Mouse (Mus musculus): ENCODE measurements around the gene Slc12a8. TPM values are rescaled to one million over a fixed set of nuclear protein-coding genes. Genes with fewer than 3 reads are reported as not detected.

Slc12a8 gene
- polyA plus RNA-seq, 1 experiment from 2014 or later, result 0.14 TPM

DNA sequence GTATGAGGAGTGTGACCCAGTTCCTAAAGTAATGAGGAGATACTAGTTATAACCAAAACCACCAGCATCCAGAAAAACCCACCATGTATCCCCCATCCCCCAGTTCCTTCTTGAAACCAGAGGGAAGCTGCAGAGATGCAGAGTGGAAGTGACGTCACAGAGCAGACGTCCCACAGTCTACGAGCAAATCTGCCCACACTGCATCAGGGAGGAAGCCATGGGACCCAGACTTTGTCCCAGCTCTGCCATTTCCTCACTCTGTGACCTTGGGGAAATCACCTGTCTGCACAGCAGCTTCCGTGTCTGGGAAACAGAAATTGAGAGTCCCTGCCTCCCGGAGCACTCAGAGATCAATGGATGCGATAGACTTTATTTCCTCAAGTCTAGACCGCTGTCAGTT, 56.6 kb downstream of the Slc12a8 start:
- Histone ChIP-seq H3K27ac (ENCODE audit: low read length) (no peak overlapping the region), H3K36me3 (ENCODE audit: control insufficient read depth, insufficient read depth) (no peaks in the 10 kb centered on the region), H3K27me3 (ENCODE audit: control insufficient read depth, insufficient read depth, low read depth, low read length) (no peaks in the 10 kb centered on the region), H3K9me3 (replicated peaks; ENCODE audit: control insufficient read depth, low read length) (no peaks in the 10 kb centered on the region), H3K4me1 (ENCODE audit: control insufficient read depth, low read depth, low read length) (no peaks in the 10 kb centered on the region), H3K9ac (ENCODE audit: low read depth, low read length) (no peak overlapping the region), H3K4me3 (ENCODE audit: low read depth, low read length) (no peak overlapping the region), H3K4me2 (ENCODE audit: low read depth, low read length) (no peak overlapping the region)
- 31% methylated on average over 7 of the region's 7 CpGs for WGBS (ENCODE audit: insufficient replicate concordance)
- no peak for ATAC-seq (ENCODE audit: low read depth)

DNA sequence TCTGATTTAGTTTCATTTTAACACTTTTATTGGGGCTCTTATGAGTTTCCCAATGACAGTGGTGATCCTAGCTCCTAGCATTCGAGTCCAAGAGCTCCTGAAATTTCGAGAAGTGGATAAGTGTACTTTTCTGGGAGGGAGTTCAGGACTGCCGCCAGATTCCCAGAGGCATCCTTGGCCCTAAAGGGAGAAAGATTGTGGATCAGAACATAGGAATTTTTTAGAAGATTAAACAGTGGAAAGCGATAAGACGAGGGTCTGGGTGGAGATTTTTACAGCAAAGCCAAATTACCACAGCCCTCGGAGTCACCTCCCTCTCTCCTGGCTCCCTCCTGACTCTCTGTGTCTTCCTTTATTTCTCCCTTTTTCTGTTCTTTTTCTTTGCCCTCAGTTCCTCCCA, 58.6 kb downstream of the Slc12a8 start:
- H3K36me3 ChIP-seq (ENCODE audit: control insufficient read depth, insufficient read depth), result no peaks in the 10 kb centered on the region
- H3K9me3 ChIP-seq (replicated peaks; ENCODE audit: control insufficient read depth, low read length), result no peaks in the 10 kb centered on the region
- H3K4me1 ChIP-seq (ENCODE audit: control insufficient read depth, low read depth, low read length), result no peaks in the 10 kb centered on the region
- H3K9ac ChIP-seq (ENCODE audit: low read depth, low read length), result no peak overlapping the region
- 58% methylated on average over 6 of the region's 6 CpGs for WGBS (ENCODE audit: insufficient replicate concordance)
- no peak overlapping the region for H3K4me2 ChIP-seq (ENCODE audit: low read depth, low read length)
- H3K27ac ChIP-seq (ENCODE audit: low read length), result no peak overlapping the region
- no peak for ATAC-seq (ENCODE audit: low read depth)
- no peaks in the 10 kb centered on the region for H3K27me3 ChIP-seq (ENCODE audit: control insufficient read depth, insufficient read depth, low read depth, low read length)
- H3K4me3 ChIP-seq (ENCODE audit: low read depth, low read length), result no peak overlapping the region

DNA sequence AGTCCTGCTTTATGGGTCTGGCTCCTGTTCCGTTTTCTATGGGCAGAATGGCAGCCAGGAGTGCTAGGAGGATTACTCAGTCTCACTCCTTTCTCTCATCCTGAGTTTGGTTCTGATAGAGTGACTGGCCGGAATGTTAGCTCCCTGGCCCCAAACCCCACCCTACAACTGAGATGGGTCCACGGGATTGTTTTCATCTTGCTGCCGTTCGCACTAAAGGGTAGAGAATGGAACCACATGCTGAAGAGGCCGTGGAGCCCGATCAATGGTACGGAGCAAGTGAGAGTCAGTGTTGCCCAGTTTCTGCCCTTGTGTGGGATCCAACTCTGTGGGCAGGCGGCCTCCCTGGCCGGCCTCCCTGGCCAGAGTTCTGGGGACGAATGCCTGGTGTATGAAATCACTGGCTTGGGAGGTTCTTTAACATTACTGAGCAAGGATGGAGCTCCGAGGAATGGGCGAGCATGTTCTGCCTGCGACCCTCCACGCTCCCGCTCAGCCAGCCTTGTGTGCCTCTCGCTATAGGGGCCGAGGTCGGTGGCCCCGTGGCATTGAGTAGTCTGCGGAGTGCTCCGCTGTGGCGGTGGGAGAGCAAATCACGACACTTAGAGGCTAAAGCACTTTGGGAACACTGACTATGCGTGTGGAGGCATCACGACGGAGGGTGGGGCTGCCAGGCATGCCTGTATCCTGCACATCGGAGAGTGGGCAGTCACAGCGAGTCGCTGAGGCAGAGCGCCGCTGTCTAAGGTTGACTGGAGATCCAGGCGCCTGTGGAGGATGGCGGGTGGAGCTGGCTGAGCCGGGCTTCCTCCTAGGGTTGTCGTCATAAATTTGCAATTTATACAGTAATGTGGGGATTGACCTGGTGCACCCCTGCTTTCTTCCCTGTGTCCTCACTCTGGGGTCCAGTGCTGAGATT, 59.4 kb downstream of the Slc12a8 start:
- 68% methylated on average over 36 of the region's 36 CpGs for WGBS (ENCODE audit: insufficient replicate concordance)
- H3K9ac ChIP-seq (ENCODE audit: low read depth, low read length), result no peak overlapping the region

DNA sequence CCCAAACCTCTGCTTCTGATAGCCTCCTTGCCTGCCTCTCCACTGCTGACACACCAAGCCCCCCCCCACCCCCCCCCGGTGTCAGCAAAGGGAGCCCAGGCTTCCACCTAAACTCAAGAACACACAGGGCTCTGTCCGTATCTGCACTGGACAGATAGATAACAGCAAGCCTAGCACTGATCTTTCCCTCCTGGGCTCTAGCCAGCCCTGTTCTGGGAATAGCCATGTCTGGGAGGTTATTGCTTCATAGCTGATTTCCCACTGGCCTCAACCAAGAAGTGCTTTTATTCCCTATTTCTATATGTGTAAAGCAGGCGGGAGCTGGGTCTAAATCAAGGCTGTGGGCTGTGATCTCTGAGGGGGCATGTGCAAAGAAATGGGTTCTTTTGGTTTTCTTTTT, 61.3 kb downstream of the Slc12a8 start:
- Histone ChIP-seq H3K4me2 (ENCODE audit: low read depth, low read length) (no peak overlapping the region), H3K27me3 (ENCODE audit: control insufficient read depth, insufficient read depth, low read depth, low read length) (peaks cover under 1% of the 10 kb centered on the region; the same call in 1 of the 2 replicates), H3K27ac (ENCODE audit: low read length) (no peak overlapping the region), H3K4me1 (ENCODE audit: control insufficient read depth, low read depth, low read length) (no peaks in the 10 kb centered on the region), H3K36me3 (ENCODE audit: control insufficient read depth, insufficient read depth) (no peaks in the 10 kb centered on the region), H3K4me3 (ENCODE audit: low read depth, low read length) (no peak overlapping the region), H3K9ac (ENCODE audit: low read depth, low read length) (no peak overlapping the region), H3K9me3 (replicated peaks; ENCODE audit: control insufficient read depth, low read length) (no peaks in the 10 kb centered on the region)
- 55% methylated on average over 3 of the region's 3 CpGs for WGBS (ENCODE audit: insufficient replicate concordance)
- ATAC-seq (ENCODE audit: low read depth), result no peak

More for the DNA sequence above, 59.4 kb downstream of the Slc12a8 start:
- H3K36me3 ChIP-seq (ENCODE audit: control insufficient read depth, insufficient read depth), result no peaks in the 10 kb centered on the region
- no peak overlapping the region for H3K4me2 ChIP-seq (ENCODE audit: low read depth, low read length)
- H3K4me1 ChIP-seq (ENCODE audit: control insufficient read depth, low read depth, low read length), result no peaks in the 10 kb centered on the region
- H3K27ac ChIP-seq (ENCODE audit: low read length), result no peak overlapping the region
- H3K9me3 ChIP-seq (replicated peaks; ENCODE audit: control insufficient read depth, low read length), result no peaks in the 10 kb centered on the region
- ATAC-seq (ENCODE audit: low read depth), result no peak
- no peaks in the 10 kb centered on the region for H3K27me3 ChIP-seq (ENCODE audit: control insufficient read depth, insufficient read depth, low read depth, low read length)
- no peak overlapping the region for H3K4me3 ChIP-seq (ENCODE audit: low read depth, low read length)

DNA sequence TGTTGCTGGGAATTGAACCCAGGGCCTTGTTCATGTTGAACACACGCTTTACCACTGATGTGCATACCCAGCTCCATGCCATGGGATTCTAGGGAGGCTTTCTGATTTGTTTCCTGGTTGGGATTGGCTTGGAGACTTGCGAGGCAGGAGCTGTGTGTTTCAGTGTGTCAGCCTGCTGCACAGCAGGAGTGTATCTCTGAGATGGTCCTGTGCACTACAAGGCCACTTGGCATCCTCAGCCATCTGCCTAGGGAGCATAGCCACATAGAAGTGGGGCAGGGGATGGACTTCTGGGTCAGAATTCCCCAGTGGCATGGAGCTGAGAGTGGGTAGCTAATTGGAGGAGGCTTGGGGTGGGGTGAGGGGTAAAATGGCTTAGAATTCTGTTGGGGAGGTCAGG, 63.2 kb downstream of the Slc12a8 start:
- peaks cover 7% of the 10 kb centered on the region for H3K27me3 ChIP-seq (ENCODE audit: control insufficient read depth, insufficient read depth, low read depth, low read length)
- no peaks in the 10 kb centered on the region for H3K36me3 ChIP-seq (ENCODE audit: control insufficient read depth, insufficient read depth)
- no peak overlapping the region for H3K4me2 ChIP-seq (ENCODE audit: low read depth, low read length)
- no peaks in the 10 kb centered on the region for H3K4me1 ChIP-seq (ENCODE audit: control insufficient read depth, low read depth, low read length)
- no peak overlapping the region for H3K4me3 ChIP-seq (ENCODE audit: low read depth, low read length)
- H3K27ac ChIP-seq (ENCODE audit: low read length), result no peak overlapping the region; the same call in 1 of the 2 replicates
- 55% methylated on average over 2 of the region's 2 CpGs for WGBS (ENCODE audit: insufficient replicate concordance)
- no peaks in the 10 kb centered on the region for H3K9me3 ChIP-seq (replicated peaks; ENCODE audit: control insufficient read depth, low read length)
- ATAC-seq (ENCODE audit: low read depth), result no peak; the same call in 1 of the 2 replicates
- no peak overlapping the region for H3K9ac ChIP-seq (ENCODE audit: low read depth, low read length)

DNA sequence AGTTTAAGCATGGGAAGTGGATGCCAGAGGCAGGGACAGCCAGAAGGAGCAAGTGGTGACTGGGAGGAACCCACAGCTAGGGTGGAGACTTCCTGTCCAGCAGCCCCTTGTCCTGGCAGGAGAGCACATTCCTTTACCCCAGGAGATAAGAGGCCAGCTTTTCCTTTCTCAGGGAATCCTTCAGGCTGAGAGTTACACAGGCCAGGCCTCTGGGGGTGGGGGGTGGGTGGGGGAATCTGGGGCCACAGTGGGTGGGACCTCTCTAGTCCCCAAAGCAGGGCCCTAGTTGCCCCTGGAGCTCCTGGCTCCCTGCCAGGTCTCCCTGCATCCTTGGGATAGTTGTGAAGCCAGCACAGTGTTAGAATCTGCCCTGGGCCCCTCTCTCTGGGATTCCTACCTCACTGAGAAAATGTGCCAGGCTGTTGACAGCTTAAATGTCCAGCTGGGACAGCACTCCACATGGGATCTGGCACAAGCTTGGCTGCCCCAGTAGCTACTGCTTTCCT, 63.7 kb downstream of the Slc12a8 start:
- Histone ChIP-seq H3K9ac (ENCODE audit: low read depth, low read length) (no peak overlapping the region), H3K36me3 (ENCODE audit: control insufficient read depth, insufficient read depth) (no peaks in the 10 kb centered on the region), H3K27ac (ENCODE audit: low read length) (peak overlapping the region; percentile 2; the same call in 1 of the 2 replicates), H3K9me3 (replicated peaks; ENCODE audit: control insufficient read depth, low read length) (no peaks in the 10 kb centered on the region), H3K4me2 (ENCODE audit: low read depth, low read length) (no peak overlapping the region), H3K4me3 (ENCODE audit: low read depth, low read length) (no peak overlapping the region), H3K27me3 (ENCODE audit: control insufficient read depth, insufficient read depth, low read depth, low read length) (peaks cover 7% of the 10 kb centered on the region), H3K4me1 (ENCODE audit: control insufficient read depth, low read depth, low read length) (no peaks in the 10 kb centered on the region)
- peak; percentile 40; the same call in 1 of the 2 replicates for ATAC-seq (ENCODE audit: low read depth)

DNA sequence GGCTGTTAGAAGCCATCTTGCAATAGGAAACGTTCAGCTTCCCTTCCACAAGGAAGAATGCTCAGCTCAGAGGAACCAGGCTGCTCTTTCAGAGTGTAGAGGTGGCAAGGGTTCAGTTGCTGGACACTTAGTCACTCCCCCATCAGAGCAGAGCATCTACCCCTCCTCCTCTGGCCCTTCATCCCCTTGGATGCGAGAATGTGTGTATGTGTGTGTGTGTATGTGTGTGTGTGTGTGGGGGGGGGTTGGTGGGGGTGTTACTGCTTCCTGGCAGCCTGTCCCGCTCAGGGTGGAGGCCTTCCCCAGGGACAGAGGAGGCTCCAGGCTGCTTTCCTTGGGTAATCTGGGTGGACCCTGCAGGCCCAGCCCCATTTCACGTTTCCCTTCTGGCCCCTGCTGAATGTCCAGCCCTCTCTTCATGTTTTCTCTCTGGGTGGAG, 64.6 kb downstream of the Slc12a8 start:
- H3K36me3 ChIP-seq (ENCODE audit: control insufficient read depth, insufficient read depth), result no peaks in the 10 kb centered on the region
- H3K9ac ChIP-seq (ENCODE audit: low read depth, low read length), result no peak overlapping the region
- 42% methylated on average over 4 of the region's 4 CpGs for WGBS (ENCODE audit: insufficient replicate concordance)
- H3K9me3 ChIP-seq (replicated peaks; ENCODE audit: control insufficient read depth, low read length), result no peaks in the 10 kb centered on the region
- peaks cover 7% of the 10 kb centered on the region for H3K27me3 ChIP-seq (ENCODE audit: control insufficient read depth, insufficient read depth, low read depth, low read length)
- no peak overlapping the region for H3K4me2 ChIP-seq (ENCODE audit: low read depth, low read length)
- H3K4me3 ChIP-seq (ENCODE audit: low read depth, low read length), result no peak overlapping the region
- no peak overlapping the region; the same call in 1 of the 2 replicates for H3K27ac ChIP-seq (ENCODE audit: low read length)
- ATAC-seq (ENCODE audit: low read depth), result no peak
- no peaks in the 10 kb centered on the region for H3K4me1 ChIP-seq (ENCODE audit: control insufficient read depth, low read depth, low read length)

DNA sequence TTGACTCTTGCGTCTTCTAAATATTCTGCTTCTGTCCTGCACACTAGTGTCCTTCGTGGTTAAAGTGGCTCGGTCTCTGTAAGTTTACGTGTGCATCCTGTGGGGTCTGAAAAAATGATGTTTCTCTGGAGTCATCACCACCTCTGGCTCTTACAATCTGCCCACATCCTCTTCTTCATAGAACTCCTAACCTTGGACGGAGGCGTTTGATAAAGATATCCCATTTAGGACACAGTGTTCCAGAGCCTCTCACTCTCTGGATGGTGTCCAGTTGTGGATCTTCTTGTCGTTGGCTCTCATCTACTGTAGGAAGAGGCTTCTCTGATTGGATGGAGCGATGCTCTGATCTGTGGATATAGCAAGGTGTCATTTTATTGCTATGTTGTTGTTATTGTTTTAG, 65.4 kb downstream of the Slc12a8 start:
- 54% methylated on average over 8 of the region's 8 CpGs for WGBS (ENCODE audit: insufficient replicate concordance)
- Histone ChIP-seq H3K4me1 (ENCODE audit: control insufficient read depth, low read depth, low read length) (no peaks in the 10 kb centered on the region), H3K9me3 (replicated peaks; ENCODE audit: control insufficient read depth, low read length) (no peaks in the 10 kb centered on the region), H3K36me3 (ENCODE audit: control insufficient read depth, insufficient read depth) (no peaks in the 10 kb centered on the region), H3K27ac (ENCODE audit: low read length) (no peak overlapping the region), H3K4me3 (ENCODE audit: low read depth, low read length) (no peak overlapping the region), H3K9ac (ENCODE audit: low read depth, low read length) (no peak overlapping the region), H3K27me3 (ENCODE audit: control insufficient read depth, insufficient read depth, low read depth, low read length) (peaks cover 7% of the 10 kb centered on the region), H3K4me2 (ENCODE audit: low read depth, low read length) (no peak overlapping the region)
- no peak for ATAC-seq (ENCODE audit: low read depth)

DNA sequence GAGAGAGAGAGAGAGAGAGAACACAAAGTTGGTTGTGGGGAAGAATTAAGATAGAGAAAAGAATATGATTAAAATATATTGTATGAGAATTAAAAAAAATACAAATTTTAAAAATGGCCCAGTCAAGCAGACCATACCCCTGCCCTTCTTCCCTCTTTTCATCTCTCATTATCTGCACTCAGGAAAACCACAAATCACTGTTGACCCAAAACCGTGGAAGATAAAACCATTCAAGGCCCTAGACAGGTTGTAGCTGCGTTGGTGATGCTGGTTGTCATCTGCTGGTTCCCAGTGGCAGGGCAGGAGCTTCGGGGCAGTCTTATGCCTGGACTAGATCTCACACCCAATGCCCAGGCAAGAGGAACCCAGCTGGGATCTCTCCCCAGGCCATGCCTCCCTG, 66.2 kb downstream of the Slc12a8 start:
- Histone ChIP-seq H3K9me3 (replicated peaks; ENCODE audit: control insufficient read depth, low read length) (no peaks in the 10 kb centered on the region), H3K27ac (ENCODE audit: low read length) (peak overlapping the region; percentile 24; the same call in 1 of the 2 replicates), H3K4me2 (ENCODE audit: low read depth, low read length) (0 out of 2 replicates have a peak overlapping the region, but pooled peaks have one; percentile 49), H3K27me3 (ENCODE audit: control insufficient read depth, insufficient read depth, low read depth, low read length) (peaks cover 7% of the 10 kb centered on the region), H3K9ac (ENCODE audit: low read depth, low read length) (no peak overlapping the region), H3K4me1 (ENCODE audit: control insufficient read depth, low read depth, low read length) (no peaks in the 10 kb centered on the region), H3K4me3 (ENCODE audit: low read depth, low read length) (no peak overlapping the region), H3K36me3 (ENCODE audit: control insufficient read depth, insufficient read depth) (no peaks in the 10 kb centered on the region)
- WGBS (ENCODE audit: insufficient replicate concordance), result 13% methylated on average over 3 of the region's 3 CpGs
- no peak for ATAC-seq (ENCODE audit: low read depth)

All from liver, embryonic 16.5 days (tissue).